Mouse (Mus musculus): ENCODE results near the gene Abca12. TPM values are rescaled to one million over a fixed set of nuclear protein-coding genes. Genes with fewer than 3 reads are reported as not detected.

Abca12 gene
- polyA plus RNA-seq (2015; fragmentation: Nextera tagmentation; extraction: Ambion mirVana), result 0.04 TPM in 1 of 2 replicates, not detected in the other

- Histone ChIP-seq H3K4me1 (replicated peaks; ENCODE audit: control insufficient read depth, insufficient read depth, low read length) (no peaks in the 10 kb centered on the region), H3K36me3 (ENCODE audit: control insufficient read depth, insufficient read depth) (no peaks in the 10 kb centered on the region), H3K9ac (replicated peaks; ENCODE audit: low read depth, low read length) (no peak within 1 kb of the TSS), H3K4me2 (ENCODE audit: low read length) (no peak within 1 kb of the TSS), H3K27me3 (replicated peaks; ENCODE audit: control insufficient read depth, insufficient read depth, low read length) (no peaks in the 10 kb centered on the region), H3K4me3 (replicated peaks; ENCODE audit: low read length) (no peak within 1 kb of the TSS), H3K27ac (ENCODE audit: low read length) (no peak within 1 kb of the TSS), H3K9me3 (ENCODE audit: control insufficient read depth, low read length) (no peaks in the 10 kb centered on the region)
- WGBS, result 84% methylated on average over 7 of the region's 7 CpGs
- ATAC-seq, result no peak
These were observed at the start of gene Abca12 for GRCm38 (mm10) chr1:71414810-71415209. Gene Abca12, minus strand, starts transcription at chr1:71414910.

- Histone ChIP-seq H3K4me1 (replicated peaks; ENCODE audit: control insufficient read depth, insufficient read depth, low read length) (no peaks in the 10 kb centered on the region), H3K27me3 (replicated peaks; ENCODE audit: control insufficient read depth, insufficient read depth, low read length) (no peaks in the 10 kb centered on the region), H3K4me3 (replicated peaks; ENCODE audit: low read length) (no peak overlapping the region), H3K4me2 (ENCODE audit: low read length) (no peak overlapping the region), H3K9me3 (ENCODE audit: control insufficient read depth, low read length) (no peaks in the 10 kb centered on the region), H3K36me3 (ENCODE audit: control insufficient read depth, insufficient read depth) (no peaks in the 10 kb centered on the region), H3K27ac (ENCODE audit: low read length) (no peak overlapping the region), H3K9ac (replicated peaks; ENCODE audit: low read depth, low read length) (no peak overlapping the region)
- no peak for ATAC-seq
- 80% methylated on average over 3 of the region's 3 CpGs for WGBS
These were observed 43.3 kb upstream of the Abca12 start for GRCm38 (mm10) chr1:71457961-71458360.

- Histone ChIP-seq H3K4me2 (ENCODE audit: low read length) (no peak overlapping the region), H3K36me3 (ENCODE audit: control insufficient read depth, insufficient read depth) (no peaks in the 10 kb centered on the region), H3K4me3 (replicated peaks; ENCODE audit: low read length) (no peak overlapping the region), H3K27ac (ENCODE audit: low read length) (no peak overlapping the region), H3K27me3 (replicated peaks; ENCODE audit: control insufficient read depth, insufficient read depth, low read length) (no peaks in the 10 kb centered on the region), H3K4me1 (replicated peaks; ENCODE audit: control insufficient read depth, insufficient read depth, low read length) (no peaks in the 10 kb centered on the region), H3K9ac (replicated peaks; ENCODE audit: low read depth, low read length) (no peak overlapping the region), H3K9me3 (ENCODE audit: control insufficient read depth, low read length) (no peaks in the 10 kb centered on the region)
- 78% methylated on average over 4 of the region's 4 CpGs for WGBS
- peak; percentile 40; the same call in 1 of the 2 replicates for ATAC-seq
These were observed 32.7 kb upstream of the Abca12 start for GRCm38 (mm10) chr1:71447424-71447823.

GRCm38 (mm10) chr1:71421741-71422333 is 7.1 kb upstream of the Abca12 start:
- Histone ChIP-seq H3K36me3 (ENCODE audit: control insufficient read depth, insufficient read depth) (no peaks in the 10 kb centered on the region), H3K4me2 (ENCODE audit: low read length) (no peak overlapping the region), H3K27me3 (replicated peaks; ENCODE audit: control insufficient read depth, insufficient read depth, low read length) (no peaks in the 10 kb centered on the region), H3K4me1 (replicated peaks; ENCODE audit: control insufficient read depth, insufficient read depth, low read length) (no peaks in the 10 kb centered on the region), H3K9me3 (ENCODE audit: control insufficient read depth, low read length) (no peaks in the 10 kb centered on the region), H3K4me3 (replicated peaks; ENCODE audit: low read length) (no peak overlapping the region), H3K9ac (replicated peaks; ENCODE audit: low read depth, low read length) (no peak overlapping the region), H3K27ac (ENCODE audit: low read length) (no peak overlapping the region)
- 76% methylated on average over 13 of the region's 13 CpGs for WGBS
- no peak for ATAC-seq

GRCm38 (mm10) chr1:71418467-71418866 is 3.8 kb upstream of the Abca12 start:
- no peaks in the 10 kb centered on the region for H3K9me3 ChIP-seq (ENCODE audit: control insufficient read depth, low read length)
- no peak overlapping the region for H3K27ac ChIP-seq (ENCODE audit: low read length)
- ATAC-seq, result peak; percentile 83
- 66% methylated on average over 5 of the region's 5 CpGs for WGBS
- H3K36me3 ChIP-seq (ENCODE audit: control insufficient read depth, insufficient read depth), result no peaks in the 10 kb centered on the region
- H3K4me1 ChIP-seq (replicated peaks; ENCODE audit: control insufficient read depth, insufficient read depth, low read length), result no peaks in the 10 kb centered on the region
- no peak overlapping the region for H3K9ac ChIP-seq (replicated peaks; ENCODE audit: low read depth, low read length)
- no peak overlapping the region for H3K4me3 ChIP-seq (replicated peaks; ENCODE audit: low read length)
- no peak overlapping the region for H3K4me2 ChIP-seq (ENCODE audit: low read length)
- no peaks in the 10 kb centered on the region for H3K27me3 ChIP-seq (replicated peaks; ENCODE audit: control insufficient read depth, insufficient read depth, low read length)

- Histone ChIP-seq H3K36me3 (ENCODE audit: control insufficient read depth, insufficient read depth) (no peaks in the 10 kb centered on the region), H3K4me3 (replicated peaks; ENCODE audit: low read length) (no peak overlapping the region), H3K4me1 (replicated peaks; ENCODE audit: control insufficient read depth, insufficient read depth, low read length) (no peaks in the 10 kb centered on the region), H3K9ac (replicated peaks; ENCODE audit: low read depth, low read length) (no peak overlapping the region), H3K27me3 (replicated peaks; ENCODE audit: control insufficient read depth, insufficient read depth, low read length) (no peaks in the 10 kb centered on the region), H3K27ac (ENCODE audit: low read length) (no peak overlapping the region), H3K4me2 (ENCODE audit: low read length) (no peak overlapping the region), H3K9me3 (ENCODE audit: control insufficient read depth, low read length) (no peaks in the 10 kb centered on the region)
- WGBS, result 38% methylated on average over 5 of the region's 5 CpGs
- ATAC-seq, result no peak
These were observed 3.2 kb upstream of the Abca12 start for GRCm38 (mm10) chr1:71417951-71418350.

GRCm38 (mm10) chr1:71414084-71414483 is 626 bp downstream of the Abca12 start:
- Histone ChIP-seq H3K36me3 (ENCODE audit: control insufficient read depth, insufficient read depth) (no peaks in the 10 kb centered on the region), H3K27me3 (replicated peaks; ENCODE audit: control insufficient read depth, insufficient read depth, low read length) (no peaks in the 10 kb centered on the region), H3K4me2 (ENCODE audit: low read length) (no peak overlapping the region), H3K4me1 (replicated peaks; ENCODE audit: control insufficient read depth, insufficient read depth, low read length) (no peaks in the 10 kb centered on the region), H3K4me3 (replicated peaks; ENCODE audit: low read length) (no peak overlapping the region), H3K9ac (replicated peaks; ENCODE audit: low read depth, low read length) (no peak overlapping the region), H3K9me3 (ENCODE audit: control insufficient read depth, low read length) (no peaks in the 10 kb centered on the region), H3K27ac (ENCODE audit: low read length) (no peak overlapping the region)
- no peak for ATAC-seq
- WGBS, result 66% methylated on average over 5 of the region's 6 CpGs

- no peak overlapping the region for H3K4me2 ChIP-seq (ENCODE audit: low read length)
- no peak overlapping the region for H3K27ac ChIP-seq (ENCODE audit: low read length)
- no peak for ATAC-seq
- no peaks in the 10 kb centered on the region for H3K9me3 ChIP-seq (ENCODE audit: control insufficient read depth, low read length)
- H3K4me3 ChIP-seq (replicated peaks; ENCODE audit: low read length), result no peak overlapping the region
- 90% methylated on average over 11 of the region's 11 CpGs for WGBS
- no peaks in the 10 kb centered on the region for H3K36me3 ChIP-seq (ENCODE audit: control insufficient read depth, insufficient read depth)
- H3K4me1 ChIP-seq (replicated peaks; ENCODE audit: control insufficient read depth, insufficient read depth, low read length), result no peaks in the 10 kb centered on the region
- H3K9ac ChIP-seq (replicated peaks; ENCODE audit: low read depth, low read length), result no peak overlapping the region
- H3K27me3 ChIP-seq (replicated peaks; ENCODE audit: control insufficient read depth, insufficient read depth, low read length), result no peaks in the 10 kb centered on the region
These were observed 1.6 kb downstream of the Abca12 start for GRCm38 (mm10) chr1:71413114-71413513.

GRCm38 (mm10) chr1:71407711-71408110 is 7.0 kb downstream of the Abca12 start:
- no peak overlapping the region for H3K27ac ChIP-seq (ENCODE audit: low read length)
- no peak overlapping the region for H3K4me3 ChIP-seq (replicated peaks; ENCODE audit: low read length)
- H3K4me1 ChIP-seq (replicated peaks; ENCODE audit: control insufficient read depth, insufficient read depth, low read length), result no peaks in the 10 kb centered on the region
- H3K4me2 ChIP-seq (ENCODE audit: low read length), result no peak overlapping the region
- H3K36me3 ChIP-seq (ENCODE audit: control insufficient read depth, insufficient read depth), result no peaks in the 10 kb centered on the region
- no peaks in the 10 kb centered on the region for H3K27me3 ChIP-seq (replicated peaks; ENCODE audit: control insufficient read depth, insufficient read depth, low read length)
- no peak for ATAC-seq
- WGBS, result 71% methylated on average over 7 of the region's 7 CpGs
- no peaks in the 10 kb centered on the region for H3K9me3 ChIP-seq (ENCODE audit: control insufficient read depth, low read length)
- H3K9ac ChIP-seq (replicated peaks; ENCODE audit: low read depth, low read length), result no peak overlapping the region

- no peak for ATAC-seq
- Histone ChIP-seq H3K36me3 (ENCODE audit: control insufficient read depth, insufficient read depth) (no peaks in the 10 kb centered on the region), H3K4me2 (ENCODE audit: low read length) (no peak overlapping the region), H3K9me3 (ENCODE audit: control insufficient read depth, low read length) (no peaks in the 10 kb centered on the region), H3K4me3 (replicated peaks; ENCODE audit: low read length) (no peak overlapping the region), H3K27ac (ENCODE audit: low read length) (no peak overlapping the region), H3K27me3 (replicated peaks; ENCODE audit: control insufficient read depth, insufficient read depth, low read length) (no peaks in the 10 kb centered on the region), H3K9ac (replicated peaks; ENCODE audit: low read depth, low read length) (no peak overlapping the region), H3K4me1 (replicated peaks; ENCODE audit: control insufficient read depth, insufficient read depth, low read length) (no peaks in the 10 kb centered on the region)
- WGBS, result 74% methylated on average over 3 of the region's 3 CpGs
These were observed 17.1 kb downstream of the Abca12 start for GRCm38 (mm10) chr1:71397635-71398034.
